Mouse (Mus musculus) lung, postnatal 0 days (tissue): ENCODE results near the gene Zw10.

Source experiments
- CTCF ChIP-seq: IDR thresholded peaks from 2 replicates; pipeline ENCODE4 v1.5.1; 2016; ENCODE audit warnings: antibody characterized with exemption, mild to moderate bottlenecking
- EP300 ChIP-seq: IDR thresholded peaks from 2 replicates; pipeline ENCODE4 v1.6.1; 2016; ENCODE audit warnings: antibody characterized with exemption, mild to moderate bottlenecking, control low read depth

DNA sequence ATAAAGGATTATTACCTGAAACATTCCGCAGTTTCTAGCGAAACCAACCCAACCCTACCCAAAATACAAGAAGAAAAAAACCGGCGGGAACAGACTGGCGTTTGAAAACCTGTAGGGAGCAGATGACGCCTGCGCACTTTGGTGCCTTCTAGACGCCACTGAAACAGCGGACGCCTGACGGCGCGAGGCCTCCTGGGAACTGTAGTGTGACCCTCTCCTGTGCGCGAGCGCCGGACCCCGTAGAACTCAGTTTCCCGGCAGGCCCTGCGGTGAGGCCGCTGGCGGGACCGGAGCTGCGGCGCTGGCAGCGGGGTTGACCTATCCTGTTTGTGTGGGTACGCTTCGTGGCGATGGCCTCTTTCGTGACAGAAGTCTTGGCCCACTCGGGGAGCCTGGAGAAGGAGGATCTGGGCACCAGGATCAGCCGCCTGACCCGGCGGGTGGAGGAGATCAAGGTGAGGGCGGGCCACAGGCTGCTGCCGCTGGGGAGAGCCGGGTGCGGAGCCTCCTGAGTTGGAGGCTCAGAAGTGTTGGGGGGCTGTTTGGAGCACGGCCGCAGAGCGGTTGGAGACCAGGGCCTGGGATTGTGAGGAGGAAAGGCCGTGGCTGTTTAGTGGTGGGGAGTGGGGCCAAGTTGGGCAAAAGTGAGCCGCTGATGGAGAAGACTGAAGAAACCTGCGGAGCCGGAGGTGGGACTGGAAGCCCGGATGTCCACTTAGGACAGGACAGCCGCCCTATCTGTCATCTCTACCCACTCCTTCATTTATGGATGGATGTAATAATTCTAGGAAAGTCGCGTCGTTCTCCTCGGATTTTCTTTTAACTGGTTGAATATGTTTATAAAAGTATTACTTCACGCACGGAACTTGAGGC, at the start of gene Zw10:
- TF ChIP-seq CTCF (no peak), EP300 (no peak)
